Mouse (Mus musculus): ENCODE measurements around the gene Dis3l2. TPM values are rescaled to one million over a fixed set of nuclear protein-coding genes. Genes with fewer than 3 reads are reported as not detected.

Dis3l2 gene
- polyA plus RNA-seq, 1 experiment from 2014 or later: 19.0 TPM

GRCm38 (mm10) chr1:87057075-87057474 lies 353.5 kb downstream of the Dis3l2 start:
- no peak overlapping the region for H3K4me3 ChIP-seq (ENCODE audit: low read length)
- H3K27me3 ChIP-seq (replicated peaks; ENCODE audit: control insufficient read depth, insufficient read depth, low read length): no peaks in the 10 kb centered on the region
- no peaks in the 10 kb centered on the region for H3K4me1 ChIP-seq (ENCODE audit: control insufficient read depth, insufficient read depth, low read length)
- 77% methylated on average over 4 of the region's 4 CpGs for WGBS
- H3K36me3 ChIP-seq (ENCODE audit: control insufficient read depth, insufficient read depth, low read length): no peaks in the 10 kb centered on the region
- H3K27ac ChIP-seq (ENCODE audit: low read length): no peak overlapping the region
- no peak for ATAC-seq
- no peak overlapping the region for H3K4me2 ChIP-seq (ENCODE audit: low read depth, low read length)
- no peak overlapping the region for H3K9ac ChIP-seq (ENCODE audit: low read depth, low read length)
- H3K9me3 ChIP-seq (ENCODE audit: control insufficient read depth, low read length): no peaks in the 10 kb centered on the region

- Histone ChIP-seq H3K36me3 (ENCODE audit: control insufficient read depth, insufficient read depth, low read length) (no peaks in the 10 kb centered on the region), H3K4me2 (ENCODE audit: low read depth, low read length) (no peak overlapping the region), H3K9me3 (ENCODE audit: control insufficient read depth, low read length) (no peaks in the 10 kb centered on the region), H3K4me1 (ENCODE audit: control insufficient read depth, insufficient read depth, low read length) (no peaks in the 10 kb centered on the region), H3K9ac (ENCODE audit: low read depth, low read length) (no peak overlapping the region), H3K27me3 (replicated peaks; ENCODE audit: control insufficient read depth, insufficient read depth, low read length) (no peaks in the 10 kb centered on the region), H3K27ac (ENCODE audit: low read length) (no peak overlapping the region), H3K4me3 (ENCODE audit: low read length) (no peak overlapping the region)
- WGBS: 73% methylated on average over 8 of the region's 8 CpGs
- no peak for ATAC-seq
Measured at GRCm38 (mm10) chr1:87059042-87059665, 355.5 kb downstream of the Dis3l2 start.

GRCm38 (mm10) chr1:87060913-87061312 lies 357.3 kb downstream of the Dis3l2 start:
- H3K36me3 ChIP-seq (ENCODE audit: control insufficient read depth, insufficient read depth, low read length): no peaks in the 10 kb centered on the region
- H3K9me3 ChIP-seq (ENCODE audit: control insufficient read depth, low read length): no peaks in the 10 kb centered on the region
- H3K4me3 ChIP-seq (ENCODE audit: low read length): no peak overlapping the region
- H3K4me2 ChIP-seq (ENCODE audit: low read depth, low read length): no peak overlapping the region
- no peaks in the 10 kb centered on the region for H3K4me1 ChIP-seq (ENCODE audit: control insufficient read depth, insufficient read depth, low read length)
- no peak overlapping the region for H3K27ac ChIP-seq (ENCODE audit: low read length)
- ATAC-seq: no peak
- no peaks in the 10 kb centered on the region for H3K27me3 ChIP-seq (replicated peaks; ENCODE audit: control insufficient read depth, insufficient read depth, low read length)
- no peak overlapping the region for H3K9ac ChIP-seq (ENCODE audit: low read depth, low read length)

GRCm38 (mm10) chr1:87070720-87071119 lies 367.1 kb downstream of the Dis3l2 start:
- Histone ChIP-seq H3K9ac (ENCODE audit: low read depth, low read length) (no peak overlapping the region), H3K36me3 (ENCODE audit: control insufficient read depth, insufficient read depth, low read length) (no peaks in the 10 kb centered on the region), H3K4me1 (ENCODE audit: control insufficient read depth, insufficient read depth, low read length) (no peaks in the 10 kb centered on the region), H3K4me2 (ENCODE audit: low read depth, low read length) (no peak overlapping the region), H3K27me3 (replicated peaks; ENCODE audit: control insufficient read depth, insufficient read depth, low read length) (no peaks in the 10 kb centered on the region), H3K4me3 (ENCODE audit: low read length) (no peak overlapping the region), H3K9me3 (ENCODE audit: control insufficient read depth, low read length) (no peaks in the 10 kb centered on the region), H3K27ac (ENCODE audit: low read length) (no peak overlapping the region)
- WGBS: 54% methylated on average over 16 of the region's 16 CpGs
- ATAC-seq: peak; percentile 59

- Histone ChIP-seq H3K4me2 (ENCODE audit: low read depth, low read length) (no peak overlapping the region), H3K9ac (ENCODE audit: low read depth, low read length) (no peak overlapping the region), H3K9me3 (ENCODE audit: control insufficient read depth, low read length) (no peaks in the 10 kb centered on the region), H3K4me1 (ENCODE audit: control insufficient read depth, insufficient read depth, low read length) (no peaks in the 10 kb centered on the region), H3K27me3 (replicated peaks; ENCODE audit: control insufficient read depth, insufficient read depth, low read length) (no peaks in the 10 kb centered on the region), H3K27ac (ENCODE audit: low read length) (no peak overlapping the region), H3K36me3 (ENCODE audit: control insufficient read depth, insufficient read depth, low read length) (no peaks in the 10 kb centered on the region), H3K4me3 (ENCODE audit: low read length) (no peak overlapping the region)
- WGBS: 78% methylated on average over 8 of the region's 8 CpGs
- no peak for ATAC-seq
Measured at GRCm38 (mm10) chr1:87073776-87074175, 370.2 kb downstream of the Dis3l2 start.

- WGBS: 56% methylated on average over 4 of the region's 4 CpGs
Measured at GRCm38 (mm10) chr1:87086196-87086595, 382.6 kb downstream of the Dis3l2 start.

GRCm38 (mm10) chr1:87086964-87087363 lies 383.4 kb downstream of the Dis3l2 start:
- Histone ChIP-seq H3K27me3 (replicated peaks; ENCODE audit: control insufficient read depth, insufficient read depth, low read length) (no peaks in the 10 kb centered on the region), H3K9me3 (ENCODE audit: control insufficient read depth, low read length) (no peaks in the 10 kb centered on the region), H3K4me3 (ENCODE audit: low read length) (no peak overlapping the region), H3K36me3 (ENCODE audit: control insufficient read depth, insufficient read depth, low read length) (no peaks in the 10 kb centered on the region), H3K4me2 (ENCODE audit: low read depth, low read length) (no peak overlapping the region), H3K4me1 (ENCODE audit: control insufficient read depth, insufficient read depth, low read length) (peaks cover 4% of the 10 kb centered on the region; the same call in 1 of the 2 replicates), H3K9ac (ENCODE audit: low read depth, low read length) (no peak overlapping the region), H3K27ac (ENCODE audit: low read length) (no peak overlapping the region)
- 73% methylated on average over 17 of the region's 17 CpGs for WGBS
- ATAC-seq: no peak

More at GRCm38 (mm10) chr1:87086196-87086595, 382.6 kb downstream of the Dis3l2 start:
- no peak overlapping the region for H3K27ac ChIP-seq (ENCODE audit: low read length)
- no peak overlapping the region for H3K4me3 ChIP-seq (ENCODE audit: low read length)
- H3K4me2 ChIP-seq (ENCODE audit: low read depth, low read length): no peak overlapping the region
- no peak overlapping the region for H3K9ac ChIP-seq (ENCODE audit: low read depth, low read length)
- ATAC-seq: no peak
- H3K9me3 ChIP-seq (ENCODE audit: control insufficient read depth, low read length): no peaks in the 10 kb centered on the region
- H3K36me3 ChIP-seq (ENCODE audit: control insufficient read depth, insufficient read depth, low read length): no peaks in the 10 kb centered on the region
- no peaks in the 10 kb centered on the region for H3K27me3 ChIP-seq (replicated peaks; ENCODE audit: control insufficient read depth, insufficient read depth, low read length)
- H3K4me1 ChIP-seq (ENCODE audit: control insufficient read depth, insufficient read depth, low read length): peaks cover 4% of the 10 kb centered on the region; the same call in 1 of the 2 replicates

GRCm38 (mm10) chr1:87089251-87089650 lies 385.6 kb downstream of the Dis3l2 start:
- Histone ChIP-seq H3K36me3 (ENCODE audit: control insufficient read depth, insufficient read depth, low read length) (no peaks in the 10 kb centered on the region), H3K4me2 (ENCODE audit: low read depth, low read length) (no peak overlapping the region), H3K27me3 (replicated peaks; ENCODE audit: control insufficient read depth, insufficient read depth, low read length) (no peaks in the 10 kb centered on the region), H3K27ac (ENCODE audit: low read length) (no peak overlapping the region), H3K9me3 (ENCODE audit: control insufficient read depth, low read length) (no peaks in the 10 kb centered on the region), H3K4me1 (ENCODE audit: control insufficient read depth, insufficient read depth, low read length) (peaks cover 4% of the 10 kb centered on the region; the same call in 1 of the 2 replicates), H3K4me3 (ENCODE audit: low read length) (no peak overlapping the region), H3K9ac (ENCODE audit: low read depth, low read length) (no peak overlapping the region)
- WGBS: 91% methylated on average over 11 of the region's 11 CpGs
- ATAC-seq: no peak

GRCm38 (mm10) chr1:87089828-87090227 lies 386.2 kb downstream of the Dis3l2 start, which contains the start of gene Alppl2:
Alppl2 (minus strand) TSS chr1:87089928.
- ATAC-seq: no peak
- no peak within 1 kb of the TSS for H3K9ac ChIP-seq (ENCODE audit: low read depth, low read length)
- WGBS: 80% methylated on average over 4 of the region's 4 CpGs
- no peaks in the 10 kb centered on the region for H3K27me3 ChIP-seq (replicated peaks; ENCODE audit: control insufficient read depth, insufficient read depth, low read length)
- no peak within 1 kb of the TSS for H3K4me3 ChIP-seq (ENCODE audit: low read length)
- no peaks in the 10 kb centered on the region for H3K36me3 ChIP-seq (ENCODE audit: control insufficient read depth, insufficient read depth, low read length)
- no peak within 1 kb of the TSS for H3K4me2 ChIP-seq (ENCODE audit: low read depth, low read length)
- H3K4me1 ChIP-seq (ENCODE audit: control insufficient read depth, insufficient read depth, low read length): peaks cover 4% of the 10 kb centered on the region; the same call in 1 of the 2 replicates
- H3K27ac ChIP-seq (ENCODE audit: low read length): no peak within 1 kb of the TSS
- H3K9me3 ChIP-seq (ENCODE audit: control insufficient read depth, low read length): no peaks in the 10 kb centered on the region

- H3K9ac ChIP-seq (ENCODE audit: low read depth, low read length): no peak overlapping the region
- H3K27me3 ChIP-seq (replicated peaks; ENCODE audit: control insufficient read depth, insufficient read depth, low read length): no peaks in the 10 kb centered on the region
- no peak overlapping the region for H3K4me2 ChIP-seq (ENCODE audit: low read depth, low read length)
- H3K4me1 ChIP-seq (ENCODE audit: control insufficient read depth, insufficient read depth, low read length): no peaks in the 10 kb centered on the region
- no peaks in the 10 kb centered on the region for H3K36me3 ChIP-seq (ENCODE audit: control insufficient read depth, insufficient read depth, low read length)
- WGBS: 84% methylated on average over 8 of the region's 8 CpGs
- H3K9me3 ChIP-seq (ENCODE audit: control insufficient read depth, low read length): no peaks in the 10 kb centered on the region
- no peak for ATAC-seq
- no peak overlapping the region for H3K27ac ChIP-seq (ENCODE audit: low read length)
- no peak overlapping the region for H3K4me3 ChIP-seq (ENCODE audit: low read length)
Measured at GRCm38 (mm10) chr1:87095642-87096041, 392.0 kb downstream of the Dis3l2 start.

Data from intestine, embryonic 16.5 days (tissue).